Mouse (Mus musculus): ENCODE results near the gene Vmn2r85. TPM values are rescaled to one million over a fixed set of nuclear protein-coding genes. Genes with fewer than 3 reads are reported as not detected.

Gene Vmn2r85
- polyA plus RNA-seq, 1 experiment from 2014 or later, result not detected

DNA sequence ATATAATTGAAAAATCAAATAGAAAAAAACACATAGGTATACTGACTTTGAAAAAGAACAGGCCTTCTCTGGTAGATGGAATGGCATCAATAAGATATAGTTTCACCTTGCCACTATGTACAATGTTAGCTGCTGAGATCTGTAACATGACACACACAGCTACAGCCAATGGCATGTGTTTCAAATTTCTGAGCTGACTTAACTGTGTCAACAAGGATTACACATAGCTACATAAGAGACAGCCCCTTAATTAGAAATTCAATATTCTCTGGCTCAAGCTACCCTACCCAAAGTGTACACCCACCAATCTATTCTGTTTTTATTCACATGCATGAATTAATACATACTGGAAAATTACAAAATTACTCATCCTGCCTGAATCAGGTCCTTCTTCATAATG is 61.1 kb downstream of the Vmn2r85 start:
- H3K9me3 ChIP-seq (ENCODE audit: control insufficient read depth), result no peaks in the 10 kb centered on the region

DNA sequence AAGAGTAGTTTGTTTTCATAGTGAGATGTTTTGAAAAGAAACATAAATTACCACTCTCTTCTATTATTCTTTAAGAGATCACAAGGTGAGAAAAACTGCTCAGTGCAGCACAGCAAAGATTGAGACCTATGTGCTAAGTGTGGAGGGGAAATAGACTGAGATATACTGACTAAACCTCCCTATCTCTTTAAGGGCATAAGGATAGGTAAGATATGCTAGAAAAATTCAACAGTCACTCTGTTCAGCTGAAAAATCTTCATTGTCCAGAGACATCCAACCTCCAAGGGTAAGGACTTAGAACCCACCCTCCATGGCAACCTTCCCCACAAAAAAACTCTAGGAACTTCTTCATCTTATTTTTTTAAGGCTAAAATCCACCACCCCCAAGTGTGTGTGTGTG is 64.7 kb downstream of the Vmn2r85 start:
- Histone ChIP-seq H3K4me2 (replicated peaks; ENCODE audit: low read depth) (no peak overlapping the region), H3K27ac (ENCODE audit: low read depth, low read length) (no peak overlapping the region), H3K4me3 (ENCODE audit: low read depth, low read length) (no peak overlapping the region), H3K27me3 (replicated peaks; ENCODE audit: control insufficient read depth, insufficient read depth, low read length) (no peaks in the 10 kb centered on the region), H3K36me3 (ENCODE audit: control insufficient read depth, insufficient read depth) (no peaks in the 10 kb centered on the region), H3K4me1 (replicated peaks; ENCODE audit: control insufficient read depth, insufficient read depth, low read length) (no peaks in the 10 kb centered on the region), H3K9me3 (ENCODE audit: control insufficient read depth) (no peaks in the 10 kb centered on the region), H3K9ac (ENCODE audit: low read depth, low read length) (no peak overlapping the region)
- ATAC-seq, result no peak
- no peak for TF ChIP-seq CTCF (IDR thresholded peaks at IDR 0.05; ENCODE audit: low read depth)

More for the DNA sequence above, 61.1 kb downstream of the Vmn2r85 start:
- Histone ChIP-seq H3K4me3 (ENCODE audit: low read depth, low read length) (no peak overlapping the region), H3K9ac (ENCODE audit: low read depth, low read length) (no peak overlapping the region), H3K27me3 (replicated peaks; ENCODE audit: control insufficient read depth, insufficient read depth, low read length) (no peaks in the 10 kb centered on the region), H3K4me2 (replicated peaks; ENCODE audit: low read depth) (no peak overlapping the region), H3K4me1 (replicated peaks; ENCODE audit: control insufficient read depth, insufficient read depth, low read length) (no peaks in the 10 kb centered on the region), H3K36me3 (ENCODE audit: control insufficient read depth, insufficient read depth) (no peaks in the 10 kb centered on the region), H3K27ac (ENCODE audit: low read depth, low read length) (no peak overlapping the region)
- no peak for ATAC-seq
- no peak for TF ChIP-seq CTCF (IDR thresholded peaks at IDR 0.05; ENCODE audit: low read depth)

Other genes with a start within 250 kb of the Vmn2r85 start
- gene Olfr826, start 245.5 kb downstream of the Vmn2r85 start, polyA plus RNA-seq (2015; fragmentation: Nextera tagmentation; extraction: Ambion mirVana), result not detected in 2 replicates
- not detected in 2 replicates for gene Olfr827, start 215.3 kb downstream of the Vmn2r85 start, polyA plus RNA-seq (2015; fragmentation: Nextera tagmentation; extraction: Ambion mirVana)
- not detected in 2 replicates for gene Neurod4, start 149.5 kb downstream of the Vmn2r85 start, polyA plus RNA-seq (2015; fragmentation: Nextera tagmentation; extraction: Ambion mirVana)
- 0.48 and 0.64 TPM in 2 replicates for gene Tespa1, start 106.8 kb downstream of the Vmn2r85 start, polyA plus RNA-seq (2015; fragmentation: Nextera tagmentation; extraction: Ambion mirVana)
- not detected in 2 replicates for gene Vmn2r84, start 35.4 kb downstream of the Vmn2r85 start, polyA plus RNA-seq (2015; fragmentation: Nextera tagmentation; extraction: Ambion mirVana)
- gene Vmn2r86, start 26.3 kb upstream of the Vmn2r85 start, polyA plus RNA-seq (2015; fragmentation: Nextera tagmentation; extraction: Ambion mirVana), result not detected in 2 replicates
- gene Vmn2r87, start 67.7 kb upstream of the Vmn2r85 start, polyA plus RNA-seq (2015; fragmentation: Nextera tagmentation; extraction: Ambion mirVana), result not detected in 2 replicates